In the genomic region with DNA sequence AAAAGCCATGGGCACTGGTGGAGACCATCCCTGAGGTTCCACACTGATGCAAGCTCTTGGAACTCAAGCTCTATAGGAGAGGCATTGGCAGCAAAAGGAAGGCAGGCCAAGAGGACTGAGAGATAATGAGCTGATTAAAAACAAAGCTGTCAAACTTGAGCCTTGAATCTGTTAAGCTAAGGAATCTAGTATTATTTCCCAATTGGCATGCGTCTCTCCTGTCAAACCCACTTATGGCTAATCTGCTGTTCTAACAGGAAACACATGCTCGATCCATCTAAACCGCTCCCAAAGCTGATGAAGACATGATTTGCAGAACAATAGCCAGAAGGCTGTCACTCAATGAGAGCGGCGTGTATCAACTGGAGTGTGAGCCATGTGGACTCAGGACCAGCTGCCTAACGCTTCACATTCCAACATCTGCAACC, we compare ENCODE assay signal across 12 mouse cellular contexts. TPM values are rescaled to one million over a fixed set of nuclear protein-coding genes. Genes with fewer than 3 reads are reported as not detected.
DNase-seq lines count a peak whose midpoint lies in the region; ATAC-seq and TF ChIP-seq lines count a peak whose summit lies in the region.
"Had no signal": no experiment of that assay in that cellular context is flagged by ENCODE, and none has a peak within 500 bp of the region (broad histone marks: within the 10 kb centered on the region; RNA-seq: fewer than 3 reads in every experiment).

No protein-coding gene starts in this region.

- H3K4me3 ChIP-seq in embryonic facial prominence, embryonic 10.5 days = no peak overlapping the region
- H3K4me3 ChIP-seq in lung, postnatal 0 days (ENCODE audit: low read depth, low read length) = no peak overlapping the region
- H3K4me3 ChIP-seq in hindbrain, embryonic 16.5 days (ENCODE audit: low read length) = no peak overlapping the region
- H3K4me3 ChIP-seq: liver, embryonic 15.5 days had no signal

- TF ChIP-seq EP300 in lung, postnatal 0 days (IDR thresholded peaks at IDR 0.05) = peak; percentile 94

- H3K27me3 ChIP-seq in embryonic facial prominence, embryonic 10.5 days (replicated peaks; ENCODE audit: low read depth, poor library complexity, severe bottlenecking) = no peaks in the 10 kb centered on the region
- H3K27me3 ChIP-seq in lung, postnatal 0 days (replicated peaks; ENCODE audit: insufficient read depth, low read length) = no peaks in the 10 kb centered on the region
- H3K27me3 ChIP-seq in hindbrain, embryonic 16.5 days (replicated peaks; ENCODE audit: control insufficient read depth, insufficient read depth, low read length) = no peaks in the 10 kb centered on the region
- H3K27me3 ChIP-seq: liver, embryonic 15.5 days had no signal

- H3K9me3 ChIP-seq in embryonic facial prominence, embryonic 10.5 days = no peaks in the 10 kb centered on the region
- H3K9me3 ChIP-seq in lung, postnatal 0 days (ENCODE audit: low read length) = no peaks in the 10 kb centered on the region
- no peaks in the 10 kb centered on the region for H3K9me3 ChIP-seq in hindbrain, embryonic 16.5 days (ENCODE audit: control insufficient read depth, low read length)
- H3K9me3 ChIP-seq: liver, embryonic 15.5 days had no signal

- ATAC-seq in lung, postnatal 0 days = peak; percentile 88
- ATAC-seq in hindbrain, embryonic 16.5 days = no peak
- ATAC-seq: hindbrain, postnatal 0 days had no signal

- TF ChIP-seq CTCF in lung, postnatal 0 days (IDR thresholded peaks at IDR 0.05) = no peak

- whole genome bisulfite sequencing in embryonic facial prominence, embryonic 10.5 days = 40% methylated on average over 6 of the region's 6 CpGs
- 14% methylated on average over 6 of the region's 6 CpGs for WGBS in lung, postnatal 0 days
- 73% methylated on average over 6 of the region's 6 CpGs for WGBS in hindbrain, embryonic 16.5 days

- DNase-seq in heart, adult 9 months (ENCODE audit: low spot score in 2 of 2) = peak; percentile 36 to 74
- DNase-seq in heart, postnatal 4 days = no peak
- DNase-seq in ES-CJ7 (ENCODE audit: low read depth, low spot score) = peak; percentile 50
- peak; percentile 23 for DNase-seq in embryonic facial prominence, embryonic 10.5 days (ENCODE audit: low spot score)
- peak; percentile 95 for DNase-seq in lung, postnatal 0 days (ENCODE audit: low spot score)
- DNase-seq in neural tube, embryonic 10.5 days (ENCODE audit: extremely low spot score, low spot score) = no peak
- no peak for DNase-seq in thymus, adult 18-20 months
- DNase-seq: right cerebral cortex, postnatal 14 days had no signal

- no peak overlapping the region for H3K9ac ChIP-seq in lung, postnatal 0 days (replicated peaks; ENCODE audit: low read depth)
- no peak overlapping the region for H3K9ac ChIP-seq in hindbrain, embryonic 16.5 days (ENCODE audit: low read depth, low read length)
- H3K9ac ChIP-seq: liver, embryonic 15.5 days had no signal

- peaks cover 5% of the 10 kb centered on the region; the same call in 1 of the 2 replicates for H3K4me1 ChIP-seq in embryonic facial prominence, embryonic 10.5 days
- no peaks in the 10 kb centered on the region for H3K4me1 ChIP-seq in lung, postnatal 0 days (ENCODE audit: insufficient read depth, low read depth, low read length)
- no peaks in the 10 kb centered on the region for H3K4me1 ChIP-seq in hindbrain, embryonic 16.5 days (ENCODE audit: control insufficient read depth, insufficient read depth, low read depth, low read length)
- H3K4me1 ChIP-seq: liver, embryonic 15.5 days had no signal

- peaks cover 26% of the 10 kb centered on the region for H3K36me3 ChIP-seq in embryonic facial prominence, embryonic 10.5 days (replicated peaks)
- H3K36me3 ChIP-seq in lung, postnatal 0 days (ENCODE audit: insufficient read depth, low read length) = peaks cover 13% of the 10 kb centered on the region
- H3K36me3 ChIP-seq in hindbrain, embryonic 16.5 days (ENCODE audit: control insufficient read depth, insufficient read depth, low read length) = peaks cover 1% of the 10 kb centered on the region; the same call in 1 of the 2 replicates

- no peak overlapping the region for H3K27ac ChIP-seq in embryonic facial prominence, embryonic 10.5 days (replicated peaks)
- H3K27ac ChIP-seq in lung, postnatal 0 days (ENCODE audit: low read length) = no peak overlapping the region
- H3K27ac ChIP-seq in hindbrain, embryonic 16.5 days (ENCODE audit: low read depth, low read length) = no peak overlapping the region
- H3K27ac ChIP-seq: hindbrain, postnatal 0 days; liver, embryonic 15.5 days; stomach, postnatal 0 days had no signal

- H3K4me2 ChIP-seq in lung, postnatal 0 days (replicated peaks; ENCODE audit: low read depth, low read length) = no peak overlapping the region
- H3K4me2 ChIP-seq in hindbrain, embryonic 16.5 days (ENCODE audit: low read length) = no peak overlapping the region
- H3K4me2 ChIP-seq: liver, embryonic 15.5 days had no signal

RNA-seq across cellular contexts. Expression of a gene that starts 31.2 kb away (rescaled TPM):
- total RNA-seq in heart, postnatal 4 days (2021) = 1 to 10 TPM; 3.8 to 3.9 TPM
- polyA plus RNA-seq in embryonic facial prominence, embryonic 10.5 days (2016; fragmentation: Nextera tagmentation; extraction: Ambion mirVana) = 2.1 and 2.8 TPM in 2 replicates
- polyA plus RNA-seq in lung, postnatal 0 days (2015; fragmentation: Nextera tagmentation; extraction: Ambion mirVana) = 16.0 and 21.5 TPM in 2 replicates
- polyA plus RNA-seq in hindbrain, embryonic 16.5 days (2015; fragmentation: Nextera tagmentation; extraction: Ambion mirVana) = 1.6 and 1.8 TPM in 2 replicates

Comparison
In these comparisons a context has a peak if more than half of its experiments do, and no peak if none do; other contexts are left out.
1. DNase-seq: peak in heart, adult 9 months (2 of 2), ES-CJ7 (single experiment), embryonic facial prominence, embryonic 10.5 days (single experiment) and lung, postnatal 0 days (single experiment); none in heart, postnatal 4 days (single experiment), neural tube, embryonic 10.5 days (single experiment) and thymus, adult 18-20 months (0 of 2).